Mouse (Mus musculus): ENCODE measurements around the gene Olfr1123. TPM values are rescaled to one million over a fixed set of nuclear protein-coding genes. Genes with fewer than 3 reads are reported as not detected.
"Not testable (repeated sequence)": the region's sequence is repeated elsewhere in the genome, so short reads cannot be mapped to it uniquely, and the experiment has no call there.

The Olfr1123 gene
- total RNA-seq (2021), result not detected

- intact Hi-C loops (cut with DNase I), result no loop called here
- no peak for DNase-seq (ENCODE audit: low spot score in 2 of 2)
These were observed at the start of gene Olfr1123 for GRCm38 (mm10) chr2:87416335-87416734. Olfr1123 (plus strand) TSS chr2:87416635.

DNA sequence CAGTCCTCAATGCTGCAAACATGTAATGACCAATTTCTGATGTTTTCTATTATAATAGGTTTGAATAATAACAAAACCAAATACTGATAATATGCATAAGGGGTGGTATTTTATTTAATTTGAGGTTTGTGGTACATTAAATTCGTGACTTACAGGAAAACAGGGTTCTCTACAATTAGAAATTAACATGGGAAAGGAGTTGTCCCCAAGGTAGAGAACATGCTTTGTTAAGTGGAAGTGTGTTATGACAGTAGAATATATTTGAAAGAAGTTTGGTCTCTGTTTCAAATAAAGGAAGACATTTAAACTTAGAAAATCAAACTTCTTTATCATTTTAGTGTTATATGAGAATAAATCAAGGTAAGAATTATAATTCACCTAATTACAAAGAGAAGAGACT, 46.8 kb upstream of the Olfr1123 start, which contains the start of gene Olfr1121:
TSS of gene Olfr1121 (plus strand) at position 301 of the 400 bp plus-strand sequence.
- no peak for DNase-seq (ENCODE audit: low spot score in 2 of 2)
- intact Hi-C loops (cut with DNase I), result no loop called here

DNA sequence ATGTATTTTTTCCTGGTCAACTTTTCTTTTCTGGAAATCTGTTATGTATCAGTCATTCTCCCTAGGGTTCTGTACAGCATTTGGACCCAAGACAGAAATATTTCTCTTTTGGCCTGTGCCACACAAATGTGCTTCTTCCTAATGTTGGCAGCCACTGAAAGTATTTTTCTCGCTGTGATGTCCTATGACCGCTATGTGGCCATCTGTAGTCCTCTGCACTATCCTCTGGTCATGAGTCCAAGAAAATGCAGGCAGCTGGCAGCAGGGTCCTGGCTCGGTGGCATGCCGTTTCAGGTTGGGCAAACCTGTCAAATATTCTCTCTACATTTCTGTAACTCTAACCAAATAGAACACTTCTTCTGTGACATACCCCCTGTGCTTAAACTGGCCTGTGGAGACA, 44.7 kb upstream of the Olfr1123 start:
- intact Hi-C loops (cut with DNase I), result no loop called here
- DNase-seq (ENCODE audit: low spot score in 2 of 2), result no peak

DNA sequence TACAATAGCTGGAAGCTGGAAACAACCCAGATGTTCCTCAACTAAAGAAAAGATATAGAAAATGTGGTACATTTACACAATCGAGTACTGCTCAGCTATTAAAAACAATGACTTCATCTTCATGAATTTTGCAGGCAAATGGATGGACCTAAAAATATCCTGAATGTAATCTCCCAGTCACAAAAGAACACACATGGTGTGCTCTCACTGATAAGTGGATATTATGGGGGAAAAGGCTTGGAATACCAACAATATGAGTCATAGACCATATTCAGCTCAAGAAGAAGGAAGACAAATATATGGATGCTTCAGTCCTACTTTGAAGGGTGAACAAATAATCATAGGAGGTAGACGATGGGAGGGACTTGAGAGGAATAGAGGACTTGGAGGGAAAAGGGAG, 32.5 kb upstream of the Olfr1123 start:
- DNase-seq (ENCODE audit: low spot score in 2 of 2), result no peak
- intact Hi-C loops (cut with DNase I), result no loop called here

DNA sequence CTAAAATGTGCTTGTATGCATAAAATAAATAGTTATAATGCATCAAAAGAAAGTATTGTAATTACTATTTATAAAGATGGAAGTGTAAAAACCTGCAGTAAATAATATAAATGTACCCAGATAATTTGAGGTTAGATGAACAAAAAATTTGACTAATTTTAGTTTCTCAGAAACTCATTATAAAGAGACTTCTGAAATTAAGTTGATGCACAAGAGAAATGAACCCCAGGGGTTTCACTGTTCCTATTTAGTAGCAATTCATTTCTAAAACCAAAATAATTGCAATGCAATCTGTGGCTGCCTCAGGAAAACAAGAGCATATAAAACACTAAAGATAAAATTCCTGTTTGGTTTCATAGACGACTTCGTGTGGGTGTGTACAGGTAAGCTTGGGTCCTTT, 30.9 kb upstream of the Olfr1123 start, which contains the start of gene Olfr1122:
TSS of gene Olfr1122 (plus strand) at position 301 of the 400 bp plus-strand sequence.
- intact Hi-C loops (cut with DNase I), result no loop called here

DNA sequence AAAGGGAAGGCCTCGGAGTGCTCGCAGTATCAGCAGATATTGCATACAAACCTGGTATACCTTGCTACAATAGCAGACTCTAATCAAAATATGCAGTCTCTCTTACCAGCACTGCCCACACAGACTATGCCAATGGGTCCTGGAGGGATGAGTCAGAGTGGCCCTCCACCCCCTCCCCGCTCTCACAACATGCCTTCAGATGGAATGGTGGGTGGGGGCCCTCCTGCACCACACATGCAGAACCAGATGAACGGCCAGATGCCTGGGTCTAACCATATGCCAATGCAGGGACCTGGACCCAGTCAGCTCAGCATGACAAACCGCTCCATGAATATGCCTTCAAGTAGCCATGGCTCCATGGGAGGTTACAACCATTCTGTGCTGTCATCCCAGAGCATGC, 22.8 kb upstream of the Olfr1123 start:
- DNase-seq (ENCODE audit: low spot score in 2 of 2); intact Hi-C loops (cut with DNase I): not testable (repeated sequence)

More for the DNA sequence above, 30.9 kb upstream of the Olfr1123 start, which contains the start of gene Olfr1122:
- no peak for DNase-seq (ENCODE audit: low spot score in 2 of 2)

- DNase-seq (ENCODE audit: low spot score in 2 of 2); intact Hi-C loops (cut with DNase I): not testable (repeated sequence)
These were observed 21.7 kb upstream of the Olfr1123 start for GRCm38 (mm10) chr2:87394686-87395085.

DNA sequence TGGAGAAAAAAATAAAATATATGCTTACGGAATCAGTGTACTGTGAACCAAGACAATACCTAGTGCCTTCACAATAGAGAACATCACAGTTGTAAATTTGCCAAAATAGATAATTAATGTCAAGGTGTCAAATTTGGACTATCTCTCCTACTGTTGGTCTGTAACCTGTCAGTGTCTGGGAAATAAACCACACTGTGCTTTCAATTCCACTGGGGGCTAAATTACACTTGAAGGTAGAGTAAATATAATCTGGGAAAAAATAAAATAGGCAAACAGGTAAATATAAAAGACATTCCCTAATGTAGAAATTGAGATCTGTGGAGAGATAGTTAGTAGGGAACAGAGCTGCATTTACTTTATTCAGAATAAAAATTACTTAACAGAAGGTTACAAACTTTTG, 13.5 kb downstream of the Olfr1123 start, which contains the start of gene Olfr1124:
TSS of gene Olfr1124 (plus strand) at position 301 of the 400 bp plus-strand sequence.
- DNase-seq (ENCODE audit: low spot score in 2 of 2), result no peak
- intact Hi-C loops (cut with DNase I), result no loop called here

DNA sequence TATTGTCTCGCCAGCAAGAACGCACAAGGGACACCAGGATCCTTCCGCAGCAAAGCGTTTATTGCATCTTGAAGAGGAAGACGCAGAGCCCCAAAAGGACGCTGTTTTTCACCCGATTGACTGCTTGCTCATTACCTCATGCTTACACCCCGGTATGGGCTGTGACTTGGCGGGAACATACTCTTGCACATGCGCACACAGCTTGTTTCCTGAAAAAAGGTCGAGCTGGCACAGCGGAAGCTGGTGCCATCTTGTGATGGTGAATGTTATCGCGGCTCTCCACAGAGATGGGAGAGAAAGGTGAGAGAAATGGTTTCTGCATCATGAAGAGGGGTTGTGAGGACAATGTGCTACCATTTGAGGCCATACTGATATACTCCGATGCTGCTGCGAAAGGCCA, 21.3 kb downstream of the Olfr1123 start:
- intact Hi-C loops (cut with DNase I), result no loop called here
- no peak for DNase-seq (ENCODE audit: low spot score in 2 of 2)

- no peak for DNase-seq (ENCODE audit: low spot score in 2 of 2)
- intact Hi-C loops (cut with DNase I), result no loop called here
These were observed 37.2 kb downstream of the Olfr1123 start, which contains the start of gene Olfr1126 for GRCm38 (mm10) chr2:87453662-87454061. Olfr1126 (plus strand) TSS chr2:87453962.

- DNase-seq (ENCODE audit: low spot score in 2 of 2), result no peak
- intact Hi-C loops (cut with DNase I), result no loop called here
These were observed 45.3 kb downstream of the Olfr1123 start for GRCm38 (mm10) chr2:87461769-87462168.

Other genes with a start within 250 kb of the Olfr1123 start
- not detected for gene Olfr1112, start 228.8 kb upstream of the Olfr1123 start, total RNA-seq (2021)
- not detected for gene Olfr1113, start 207.7 kb upstream of the Olfr1123 start, total RNA-seq (2021)
- not detected for gene Olfr1115, start 168.6 kb upstream of the Olfr1123 start, total RNA-seq (2021)
- not detected for gene Olfr1116, start 149.1 kb upstream of the Olfr1123 start, total RNA-seq (2021)
- not detected for gene Olfr1118, start 109.1 kb upstream of the Olfr1123 start, total RNA-seq (2021)
- gene Olfr1120, start 61.8 kb upstream of the Olfr1123 start, total RNA-seq (2021), result not detected
- gene Olfr1121, start 46.7 kb upstream of the Olfr1123 start, total RNA-seq (2021), result not detected
- under 1 TPM in 1 of 2 experiments, not detected in 1; 0.18 TPM for gene Olfr1122, start 30.8 kb upstream of the Olfr1123 start, total RNA-seq (2021)
- not detected for gene Olfr1124, start 13.6 kb downstream of the Olfr1123 start, total RNA-seq (2021)
- gene Olfr1126, start 37.3 kb downstream of the Olfr1123 start, total RNA-seq (2021), result not detected
- gene Pramel7, start 80.5 kb downstream of the Olfr1123 start, total RNA-seq (2021), result not detected
- not detected for gene Pramel6, start 89.9 kb downstream of the Olfr1123 start, total RNA-seq (2021)
- not detected for gene Olfr153, start 115.2 kb downstream of the Olfr1123 start, total RNA-seq (2021)
- gene Olfr1128, start 128.9 kb downstream of the Olfr1123 start, total RNA-seq (2021), result not detected
- gene Olfr1129, start 157.3 kb downstream of the Olfr1123 start, total RNA-seq (2021), result not detected
- gene Olfr1130, start 189.6 kb downstream of the Olfr1123 start, total RNA-seq (2021), result not detected
- not detected for gene Olfr1131, start 210.5 kb downstream of the Olfr1123 start, total RNA-seq (2021)
- not detected for gene Olfr1132, start 220.9 kb downstream of the Olfr1123 start, total RNA-seq (2021)
- gene Olfr1133, start 230.7 kb downstream of the Olfr1123 start, total RNA-seq (2021), result not detected
- not detected for gene Olfr1134, start 241.8 kb downstream of the Olfr1123 start, total RNA-seq (2021)

All from left cerebral cortex, postnatal 36 days (tissue).